Mouse (Mus musculus): ENCODE measurements around the gene Rdh9. TPM values are rescaled to one million over a fixed set of nuclear protein-coding genes. Genes with fewer than 3 reads are reported as not detected.
"Not testable (repeated sequence)": the region's sequence is repeated elsewhere in the genome, so short reads cannot be mapped to it uniquely, and the experiment has no call there.

Gene Rdh9
- polyA plus RNA-seq, 1 experiment from 2014 or later, result 0.15 TPM

DNA sequence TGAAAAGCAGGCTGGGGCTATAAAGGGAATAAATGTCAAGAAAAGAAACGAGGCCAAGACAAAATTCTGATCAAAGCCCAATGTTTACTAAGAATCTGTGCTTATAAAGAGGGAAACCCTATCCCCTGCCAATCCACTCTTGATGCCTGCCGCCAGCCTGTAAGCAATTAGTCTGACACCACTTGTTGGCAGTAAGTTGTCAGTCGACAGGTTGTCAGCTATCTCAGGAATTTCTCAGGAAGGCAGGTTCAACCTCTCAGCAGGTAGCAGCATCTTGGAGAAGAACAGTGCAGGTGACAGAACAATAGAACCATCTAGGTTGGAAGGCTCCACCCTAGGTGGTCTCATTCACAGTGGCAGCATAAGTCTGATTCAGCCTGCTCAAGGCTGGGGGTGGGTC lies 52.9 kb downstream of the Rdh9 start:
- Histone ChIP-seq H3K36me3 (replicated peaks) (no peaks in the 10 kb centered on the region), H3K9me3 (no peaks in the 10 kb centered on the region), H3K4me3 (no peak overlapping the region), H3K4me1 (no peaks in the 10 kb centered on the region), H3K27me3 (ENCODE audit: poor library complexity, severe bottlenecking) (no peaks in the 10 kb centered on the region), H3K27ac (no peak overlapping the region)
- no peak for DNase-seq (ENCODE audit: extremely low spot score, low spot score)
- WGBS, result 78% methylated on average over 3 of the region's 3 CpGs

DNA sequence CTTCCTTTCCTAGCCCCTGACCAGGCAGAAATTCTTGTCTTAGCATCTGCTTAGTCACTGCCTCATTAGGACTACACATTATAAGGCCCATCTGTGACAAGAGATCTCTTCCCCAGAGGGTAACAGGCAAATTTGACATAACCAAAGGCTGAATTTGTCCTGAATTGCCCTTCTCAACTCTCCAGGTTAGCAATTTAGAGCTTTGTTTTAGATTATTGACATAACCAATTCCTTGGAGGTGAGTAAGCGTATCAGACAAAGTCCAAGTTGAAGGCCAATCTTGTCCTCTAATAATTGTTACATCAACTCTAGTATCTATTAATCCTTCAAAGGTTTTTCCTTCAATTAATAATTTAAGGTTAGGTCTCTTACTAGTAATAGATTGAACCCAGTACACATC lies 58.0 kb downstream of the Rdh9 start:
- not testable (repeated sequence) for H3K27me3 ChIP-seq (ENCODE audit: poor library complexity, severe bottlenecking); DNase-seq (ENCODE audit: extremely low spot score, low spot score); H3K36me3 ChIP-seq (replicated peaks); H3K4me1 ChIP-seq; H3K9me3 ChIP-seq; H3K4me3 ChIP-seq; H3K27ac ChIP-seq
- 94% methylated on average over 1 of the region's 1 CpGs for WGBS

DNA sequence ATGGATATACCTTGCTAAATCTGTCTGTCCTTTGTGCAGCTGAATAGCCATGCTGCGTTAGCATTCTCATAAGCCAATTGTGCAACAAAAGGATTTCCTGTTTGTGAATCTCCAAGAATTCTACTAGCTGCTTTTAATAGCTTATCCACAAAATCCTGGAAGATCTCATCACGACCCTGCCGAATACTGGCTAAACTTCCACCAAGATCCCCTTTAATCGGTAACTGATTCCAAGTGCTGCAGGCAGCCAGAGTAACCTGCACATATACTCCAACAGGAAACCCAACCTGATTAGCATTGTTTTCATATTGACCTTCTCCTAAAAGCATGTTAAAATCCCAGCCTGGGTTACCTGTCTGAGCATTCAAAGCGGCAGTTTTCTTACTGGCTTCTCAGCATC lies 59.1 kb downstream of the Rdh9 start:
- Histone ChIP-seq H3K4me1 (no peaks in the 10 kb centered on the region), H3K27me3 (ENCODE audit: poor library complexity, severe bottlenecking) (no peaks in the 10 kb centered on the region)
- WGBS, result 89% methylated on average over 5 of the region's 5 CpGs

DNA sequence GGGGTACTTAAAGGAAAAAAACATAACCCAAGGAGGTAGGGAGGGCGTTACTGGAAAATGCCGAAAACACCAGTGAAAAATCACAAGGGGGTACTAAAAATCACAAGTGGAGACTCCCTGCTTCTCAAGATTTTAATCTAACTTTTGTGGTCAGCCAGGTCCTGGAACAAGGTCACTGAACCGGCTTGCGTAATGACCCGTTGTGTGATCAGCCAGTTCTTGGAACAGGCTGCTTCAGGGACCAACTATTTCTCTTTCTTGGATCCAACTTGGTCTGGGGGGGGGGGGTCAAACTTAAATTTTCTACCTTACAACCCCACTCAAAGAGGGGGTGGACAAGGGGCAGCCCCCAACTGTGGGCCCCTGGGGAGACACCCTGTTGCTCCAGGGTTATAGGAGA lies 61.6 kb downstream of the Rdh9 start:
- H3K27me3 ChIP-seq (ENCODE audit: poor library complexity, severe bottlenecking); H3K9me3 ChIP-seq; H3K27ac ChIP-seq; DNase-seq (ENCODE audit: extremely low spot score, low spot score); H3K4me3 ChIP-seq; H3K36me3 ChIP-seq (replicated peaks); H3K4me1 ChIP-seq: not testable (repeated sequence)
- WGBS, result 94% methylated on average over 5 of the region's 5 CpGs

More for the DNA sequence above, 59.1 kb downstream of the Rdh9 start:
- H3K27ac ChIP-seq, result no peak overlapping the region
- DNase-seq (ENCODE audit: extremely low spot score, low spot score), result no peak
- peaks cover 8% of the 10 kb centered on the region; the same call in 1 of the 2 replicates for H3K9me3 ChIP-seq
- no peak overlapping the region for H3K4me3 ChIP-seq
- no peaks in the 10 kb centered on the region for H3K36me3 ChIP-seq (replicated peaks)

DNA sequence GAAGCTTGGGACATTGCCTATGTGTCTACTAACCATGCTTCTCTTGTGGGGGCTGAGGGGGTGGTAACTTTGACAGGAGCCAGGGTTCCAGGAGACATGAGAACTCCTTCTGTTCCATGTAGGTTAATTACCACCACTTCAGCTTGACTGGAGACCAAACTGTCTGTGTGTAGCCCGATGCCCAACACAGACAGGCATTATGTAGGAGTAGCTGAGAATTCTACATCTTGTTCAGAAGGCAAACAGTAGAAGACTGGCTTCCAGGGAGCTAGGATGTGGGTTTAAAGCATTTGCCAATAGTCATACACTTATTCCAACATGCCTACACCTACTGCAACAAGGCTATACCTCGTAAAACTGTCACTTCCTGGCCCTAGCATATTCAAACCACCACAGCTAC lies 62.4 kb downstream of the Rdh9 start:
- Histone ChIP-seq H3K36me3 (replicated peaks) (no peaks in the 10 kb centered on the region), H3K27ac (no peak overlapping the region), H3K9me3 (peaks cover 8% of the 10 kb centered on the region; the same call in 1 of the 2 replicates), H3K4me3 (no peak overlapping the region), H3K4me1 (no peaks in the 10 kb centered on the region), H3K27me3 (ENCODE audit: poor library complexity, severe bottlenecking) (no peaks in the 10 kb centered on the region)
- WGBS, result 81% methylated on average over 2 of the region's 2 CpGs
- DNase-seq (ENCODE audit: extremely low spot score, low spot score), result no peak

- Histone ChIP-seq H3K4me3 (no peak overlapping the region), H3K4me1 (no peaks in the 10 kb centered on the region), H3K27me3 (ENCODE audit: poor library complexity, severe bottlenecking) (no peaks in the 10 kb centered on the region), H3K27ac (no peak overlapping the region), H3K36me3 (replicated peaks) (no peaks in the 10 kb centered on the region), H3K9me3 (peaks cover 8% of the 10 kb centered on the region; the same call in 1 of the 2 replicates)
- 79% methylated on average over 2 of the region's 2 CpGs for WGBS
- no peak for DNase-seq (ENCODE audit: extremely low spot score, low spot score)
Observed at GRCm38 (mm10) chr10:127840776-127841175, 64.6 kb downstream of the Rdh9 start.

Other genes with a start within 250 kb of the Rdh9 start
- gene Nxph4, start 241.8 kb upstream of the Rdh9 start, polyA plus RNA-seq (2016; fragmentation: Nextera tagmentation; extraction: Ambion mirVana), result 3.0 and 9.5 TPM in 2 replicates
- gene Lrp1, start 155.2 kb upstream of the Rdh9 start, polyA plus RNA-seq (2016; fragmentation: Nextera tagmentation; extraction: Ambion mirVana), result 66.5 and 67.4 TPM in 2 replicates
- gene Stat6, start 133.4 kb upstream of the Rdh9 start, polyA plus RNA-seq (2016; fragmentation: Nextera tagmentation; extraction: Ambion mirVana), result 7.3 and 7.7 TPM in 2 replicates
- gene Nemp1, start 109.5 kb upstream of the Rdh9 start, polyA plus RNA-seq (2016; fragmentation: Nextera tagmentation; extraction: Ambion mirVana), result 9.9 and 10.0 TPM in 2 replicates
- 5.6 and 6.2 TPM in 2 replicates for gene Nab2, start 107.8 kb upstream of the Rdh9 start, polyA plus RNA-seq (2016; fragmentation: Nextera tagmentation; extraction: Ambion mirVana)
- gene Myo1a, start 71.2 kb upstream of the Rdh9 start, polyA plus RNA-seq (2016; fragmentation: Nextera tagmentation; extraction: Ambion mirVana), result 0.40 and 0.44 TPM in 2 replicates
- not detected in 2 replicates for gene Tac2, start 51.9 kb upstream of the Rdh9 start, polyA plus RNA-seq (2016; fragmentation: Nextera tagmentation; extraction: Ambion mirVana)
- 4.4 and 5.3 TPM in 2 replicates for gene Zbtb39, start 36.8 kb upstream of the Rdh9 start, polyA plus RNA-seq (2016; fragmentation: Nextera tagmentation; extraction: Ambion mirVana)
- gene Gpr182, start 24.7 kb upstream of the Rdh9 start, polyA plus RNA-seq (2016; fragmentation: Nextera tagmentation; extraction: Ambion mirVana), result 0.30 and 0.44 TPM in 2 replicates
- gene Rdh1, start 16.7 kb upstream of the Rdh9 start, polyA plus RNA-seq (2016; fragmentation: Nextera tagmentation; extraction: Ambion mirVana), result not detected in 2 replicates
- gene Rdh16f1, start 16.6 kb upstream of the Rdh9 start, polyA plus RNA-seq (2016; fragmentation: Nextera tagmentation; extraction: Ambion mirVana), result not detected in 2 replicates
- not detected in 2 replicates for gene Rdh16, start 24.8 kb downstream of the Rdh9 start, polyA plus RNA-seq (2016; fragmentation: Nextera tagmentation; extraction: Ambion mirVana)
- not detected in 2 replicates for gene Rdh19, start 73.5 kb downstream of the Rdh9 start, polyA plus RNA-seq (2016; fragmentation: Nextera tagmentation; extraction: Ambion mirVana)
- not detected in 2 replicates for gene Rdh16f2, start 90.1 kb downstream of the Rdh9 start, polyA plus RNA-seq (2016; fragmentation: Nextera tagmentation; extraction: Ambion mirVana)
- not detected in 2 replicates for gene Rdh7, start 112.4 kb downstream of the Rdh9 start, polyA plus RNA-seq (2016; fragmentation: Nextera tagmentation; extraction: Ambion mirVana)
- not detected in 2 replicates for gene Sdr9c7, start 122.1 kb downstream of the Rdh9 start, polyA plus RNA-seq (2016; fragmentation: Nextera tagmentation; extraction: Ambion mirVana)
- gene Hsd17b6, start 231.2 kb downstream of the Rdh9 start, polyA plus RNA-seq (2016; fragmentation: Nextera tagmentation; extraction: Ambion mirVana), result not detected in 2 replicates
- 123 TPM in 2 replicates for gene Prim1, start 238.8 kb downstream of the Rdh9 start, polyA plus RNA-seq (2016; fragmentation: Nextera tagmentation; extraction: Ambion mirVana)

Measured in forebrain, embryonic 10.5 days (tissue).